Mouse (Mus musculus): ENCODE measurements around the gene Trp53i13.
"Not testable (repeated sequence)": the region's sequence is repeated elsewhere in the genome, so short reads cannot be mapped to it uniquely, and the experiment has no call there.

Trp53i13 gene

DNA sequence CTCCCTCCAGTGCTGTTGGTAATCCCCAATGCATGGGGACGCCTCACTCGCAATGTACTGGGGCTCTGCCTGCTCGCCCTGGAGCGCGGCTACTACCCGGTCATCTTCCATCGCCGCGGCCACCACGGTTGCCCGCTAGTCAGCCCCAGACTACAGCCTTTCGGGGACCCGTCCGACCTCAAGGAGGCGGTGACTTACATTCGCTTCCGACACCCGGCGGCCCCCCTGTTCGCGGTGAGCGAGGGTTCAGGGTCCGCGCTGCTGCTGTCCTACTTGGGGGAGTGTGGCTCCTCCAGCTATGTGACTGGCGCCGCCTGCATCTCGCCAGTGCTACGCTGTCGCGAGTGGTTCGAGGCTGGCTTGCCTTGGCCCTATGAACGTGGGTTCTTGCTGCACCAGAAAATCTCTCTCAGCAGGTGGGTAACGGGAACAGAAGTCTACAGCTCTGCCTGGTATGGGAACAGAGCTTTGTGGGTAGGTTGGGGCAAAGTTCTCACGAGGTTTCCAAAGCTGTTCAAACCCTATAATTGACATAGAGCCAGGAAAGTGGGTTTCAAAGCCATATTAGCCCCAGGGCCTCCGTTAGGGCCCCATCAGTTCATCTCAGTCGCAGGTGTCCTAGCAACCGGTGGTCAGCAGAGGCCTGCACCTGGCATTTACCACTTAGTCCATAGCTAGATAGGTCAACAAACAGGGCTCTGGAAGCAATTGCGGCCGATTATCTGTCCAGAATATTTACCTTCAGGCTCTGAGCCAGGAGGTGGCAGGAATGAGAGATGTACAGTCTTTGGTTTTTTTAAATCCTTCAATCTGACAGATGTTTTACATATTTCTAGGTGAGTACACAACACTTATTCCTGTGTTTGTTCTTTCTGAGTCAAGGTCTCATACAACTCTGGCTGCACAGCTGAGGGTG is at the start of gene Trp53i13:
Trp53i13 (minus strand) TSS at position 344 of the 916 bp plus-strand sequence.
- no peak for DNase-seq

GRCm38 (mm10) chr11:77545261-77545660 is 29.5 kb upstream of the Trp53i13 start:
- no peak for DNase-seq

DNA sequence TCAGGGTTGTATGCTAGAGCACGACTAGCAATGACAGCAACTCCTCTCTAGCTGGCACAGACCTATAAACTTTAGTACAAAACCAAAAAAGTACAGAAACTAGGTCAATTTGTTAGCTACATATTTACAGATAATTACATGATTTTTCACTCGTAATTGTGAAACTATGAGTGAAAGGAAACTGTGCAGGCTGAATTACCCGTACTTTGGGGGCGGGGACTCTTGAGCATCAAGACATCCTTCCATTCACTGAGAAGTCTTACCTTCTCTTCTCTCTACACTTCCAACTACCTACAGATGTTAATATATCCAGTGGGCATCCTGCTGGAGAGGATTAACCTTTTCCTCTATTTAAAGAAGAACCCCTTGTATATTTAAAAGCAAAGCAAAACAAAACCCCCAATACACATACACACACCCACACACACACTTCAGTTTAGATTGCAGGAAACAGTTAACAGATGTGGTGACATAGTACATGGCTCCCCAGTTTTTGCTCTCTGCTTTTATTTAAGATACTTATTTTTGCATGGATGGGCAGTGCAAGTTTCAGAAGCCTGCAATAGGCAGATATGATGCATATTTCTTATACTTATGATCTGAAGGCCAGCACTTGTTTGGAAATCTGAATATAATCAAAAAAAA is 16.5 kb upstream of the Trp53i13 start:
- DNase-seq, result no peak

DNA sequence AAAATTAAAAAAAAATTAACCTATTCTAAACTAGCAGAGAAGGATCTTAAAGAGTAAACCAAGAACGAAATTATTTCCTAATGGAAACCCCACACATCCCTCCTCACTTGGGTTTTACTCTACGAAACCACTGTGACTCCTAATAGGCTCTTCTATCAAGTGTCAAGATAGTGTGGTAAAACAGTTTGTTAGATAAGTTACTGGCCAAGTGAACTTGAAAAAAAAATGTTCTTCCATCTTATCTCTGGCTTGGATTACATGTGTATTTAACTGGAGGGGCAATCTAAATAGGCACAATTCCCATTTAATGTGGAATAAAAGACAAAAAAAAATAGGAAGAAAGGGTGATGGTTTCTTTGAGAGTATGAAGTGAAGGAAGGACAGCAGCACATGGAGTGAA is 15.1 kb upstream of the Trp53i13 start:
- no peak for DNase-seq

GRCm38 (mm10) chr11:77529644-77530043 is 13.9 kb upstream of the Trp53i13 start:
- no peak for DNase-seq

- DNase-seq, result not testable (repeated sequence)
Observed at GRCm38 (mm10) chr11:77528420-77528819, 12.6 kb upstream of the Trp53i13 start.

- no peak for DNase-seq
Observed at GRCm38 (mm10) chr11:77525804-77526486, 10.2 kb upstream of the Trp53i13 start.

DNA sequence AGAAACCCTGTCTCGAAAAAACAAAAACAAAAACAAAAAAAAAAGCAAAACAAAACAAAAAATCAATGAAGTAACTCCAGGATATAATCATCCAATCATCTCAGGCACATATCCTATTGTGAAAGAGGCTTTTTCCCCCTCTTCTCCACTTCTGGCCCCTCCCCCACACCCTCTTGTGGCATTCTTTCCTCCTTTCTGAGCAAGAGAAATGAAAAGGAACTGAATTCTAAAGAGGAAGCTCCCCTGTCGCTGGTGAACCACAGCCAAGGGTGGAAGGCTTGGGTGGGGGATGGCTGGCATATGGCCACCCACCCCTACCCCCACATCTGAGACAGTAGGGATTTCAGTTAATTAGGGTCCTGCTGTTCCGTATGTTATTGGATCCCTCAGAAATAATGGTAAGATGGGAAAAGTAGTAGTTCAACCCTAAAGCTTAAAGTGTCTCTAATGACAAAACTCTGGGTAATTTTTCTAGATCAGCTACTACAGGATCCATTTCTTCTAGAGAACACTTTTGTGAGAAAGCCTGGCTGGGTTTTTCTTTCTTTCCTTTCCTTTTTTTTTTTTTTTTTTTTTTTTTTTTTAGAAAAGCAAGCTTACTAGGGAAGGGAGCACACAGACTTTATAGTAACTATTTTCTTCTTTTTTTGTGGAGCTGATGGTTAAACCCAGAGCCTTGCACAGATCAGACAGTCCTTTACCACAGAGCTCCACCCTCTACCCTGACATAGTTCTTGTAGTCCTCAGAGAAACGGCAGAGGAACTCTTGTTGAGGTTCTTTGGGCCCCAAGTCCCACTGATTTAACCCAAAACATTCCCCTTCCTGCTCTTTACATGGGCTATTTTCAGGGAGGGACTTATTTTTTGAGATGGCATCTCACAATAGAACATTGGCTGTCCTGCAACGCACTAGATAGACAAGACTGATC is 5.1 kb upstream of the Trp53i13 start:
- DNase-seq, result peak; percentile 59 to 60

GRCm38 (mm10) chr11:77519043-77519442 is 3.3 kb upstream of the Trp53i13 start, which contains the start of gene Gm10392:
Gm10392 (minus strand) TSS chr11:77519198.
- DNase-seq, result peak; percentile 65 to 73

- DNase-seq, result no peak
Observed at GRCm38 (mm10) chr11:77518051-77518798, 2.4 kb upstream of the Trp53i13 start.

- DNase-seq, result no peak
Observed at GRCm38 (mm10) chr11:77516553-77517425, 1.0 kb upstream of the Trp53i13 start.

GRCm38 (mm10) chr11:77514832-77515636 is 746 bp downstream of the Trp53i13 start, which contains the start of gene Abhd15:
Abhd15 (plus strand) TSS chr11:77515121.
- DNase-seq, result peak; percentile 88 to 91

DNA sequence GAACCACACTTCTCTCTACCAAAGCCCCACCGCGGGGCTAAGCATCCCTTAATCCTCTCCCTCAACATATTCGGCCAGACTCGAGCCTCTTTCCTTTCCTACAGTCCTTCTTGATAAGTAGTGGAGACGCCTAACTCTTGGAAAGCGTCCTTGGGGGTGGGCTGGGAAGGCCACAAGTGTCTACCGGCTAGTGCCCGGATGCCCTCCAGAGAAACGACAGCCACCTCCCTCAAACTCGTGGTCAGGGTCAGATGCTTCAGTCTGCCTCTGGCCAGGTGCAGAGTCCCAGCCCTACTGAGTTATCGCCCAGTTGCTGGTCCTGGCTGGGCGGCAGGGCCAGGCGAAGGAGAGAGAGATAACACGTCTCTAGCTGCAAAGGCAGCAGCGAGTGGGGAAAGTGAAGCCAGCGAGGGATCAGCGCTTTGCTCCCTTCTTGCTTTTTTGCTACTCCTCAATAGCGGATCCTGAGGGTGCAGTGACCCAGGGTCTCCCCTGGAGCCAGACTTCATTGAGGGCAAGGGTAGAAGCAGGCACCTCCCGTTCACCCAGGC is 1.4 kb downstream of the Trp53i13 start:
- DNase-seq, result no peak

- DNase-seq, result no peak
Observed at GRCm38 (mm10) chr11:77513811-77514170, 2.0 kb downstream of the Trp53i13 start.

- DNase-seq, result peak; percentile 86 to 87
Observed at GRCm38 (mm10) chr11:77512891-77513810, 2.6 kb downstream of the Trp53i13 start.

DNA sequence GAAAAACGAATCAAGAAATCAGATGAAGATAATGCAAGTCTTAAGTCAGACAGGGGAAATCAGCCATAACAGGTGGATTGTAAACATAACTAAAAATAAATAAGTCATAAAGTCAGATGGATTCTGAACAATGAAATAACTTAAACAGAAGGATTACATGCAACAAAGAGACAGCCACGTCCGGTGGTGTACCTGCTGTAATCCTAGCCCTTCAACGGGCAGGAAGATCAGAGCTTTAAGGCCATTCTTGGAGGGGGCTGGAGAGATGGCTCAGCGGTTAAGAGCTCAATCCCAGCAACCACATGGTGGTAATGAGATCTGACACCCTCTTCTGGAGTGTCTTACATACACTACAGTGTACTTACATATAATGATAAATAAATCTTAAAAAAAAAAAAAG is 4.4 kb downstream of the Trp53i13 start:
- no peak for DNase-seq

GRCm38 (mm10) chr11:77508068-77509021 is 7.4 kb downstream of the Trp53i13 start:
- peak; percentile 82 to 88 for DNase-seq

All from lung, adult 18-20 months (tissue).